Mouse (Mus musculus): ENCODE data around the gene Max.

Gene Max

DNA sequence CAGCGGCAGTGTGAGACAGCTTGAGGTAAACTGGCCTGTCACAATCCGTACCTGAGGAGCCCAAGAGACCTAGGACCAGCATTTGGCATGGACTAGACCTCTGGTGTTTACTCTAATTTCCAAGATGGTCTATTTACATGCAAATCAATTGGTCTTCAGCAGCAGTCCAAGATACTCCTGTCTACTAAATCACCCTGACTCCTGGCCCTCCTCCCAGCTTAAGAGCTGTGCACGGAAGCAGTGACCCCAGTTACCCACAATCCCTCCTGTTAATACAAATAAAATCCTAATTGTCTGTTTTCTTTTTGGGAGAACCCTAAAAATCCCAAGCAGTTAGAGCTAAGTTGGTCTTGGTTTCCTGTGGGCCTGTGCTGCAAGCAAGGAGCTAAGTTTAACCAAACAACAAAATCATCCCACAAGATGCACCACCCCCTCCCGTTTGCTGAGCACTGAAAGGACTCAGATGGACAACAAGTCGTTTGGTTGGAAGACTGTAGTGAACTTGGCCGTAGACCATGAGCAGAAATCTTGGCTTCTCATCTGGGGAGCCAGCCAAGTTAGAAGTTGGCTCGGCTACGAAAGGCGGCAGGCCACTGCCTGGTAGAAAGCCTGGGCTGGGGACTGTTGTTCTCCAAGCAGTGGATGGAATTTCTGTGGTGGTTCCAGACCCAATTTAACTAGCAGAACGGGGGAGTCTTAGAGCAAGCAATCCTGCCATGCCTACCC, 7.1 kb downstream of the Max start:
- no peak for DNase-seq (ENCODE audit: low spot score)

DNA sequence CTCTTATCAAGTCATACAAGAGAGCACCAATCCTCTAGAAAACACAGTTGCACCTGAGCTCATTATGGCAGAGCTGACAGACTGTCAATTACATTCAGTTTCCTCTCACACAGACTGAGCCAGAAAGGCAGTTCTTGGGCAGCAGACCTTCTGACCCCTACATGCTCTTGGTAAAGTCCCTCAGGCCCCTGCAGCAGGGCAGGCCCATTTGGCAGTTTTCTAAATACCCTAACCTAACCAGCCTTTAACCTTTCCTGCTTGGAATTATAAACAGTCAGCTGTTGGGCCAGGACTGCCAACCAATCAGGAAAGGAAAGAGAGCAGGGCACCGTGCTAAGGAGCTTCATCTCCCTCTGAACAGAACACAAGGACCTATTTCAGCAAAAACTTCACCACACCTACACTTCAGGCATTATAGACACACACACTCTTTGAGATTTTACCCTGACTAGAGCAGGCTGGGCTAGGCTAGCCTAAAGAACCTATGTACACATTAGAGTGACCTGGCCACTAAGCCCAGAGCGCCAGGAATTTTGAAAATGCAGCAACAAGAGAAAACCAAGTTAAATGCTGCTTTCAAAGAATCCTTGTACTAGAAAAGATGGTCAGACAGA, 8.1 kb downstream of the Max start:
- no peak for DNase-seq (ENCODE audit: low spot score)

DNA sequence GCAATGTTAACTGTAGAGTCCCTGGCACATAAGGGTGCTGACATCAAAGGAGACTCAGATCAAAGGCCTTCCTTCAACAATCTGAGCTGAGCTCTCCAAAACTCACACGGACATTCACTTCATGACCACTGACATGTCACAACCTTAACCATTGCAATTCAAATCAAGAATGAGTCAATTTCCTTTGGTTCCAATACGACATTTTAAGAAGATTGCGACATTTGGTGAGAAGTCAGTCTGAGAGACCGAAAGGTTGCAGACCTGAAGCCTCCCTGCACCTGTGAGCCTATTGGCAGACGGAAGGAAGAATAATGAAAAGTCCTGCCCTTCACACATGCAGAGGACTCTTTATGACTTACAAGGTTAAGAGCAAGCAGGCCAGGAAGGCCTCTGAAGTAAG, 11.7 kb downstream of the Max start:
- DNase-seq (ENCODE audit: low spot score) = no peak

DNA sequence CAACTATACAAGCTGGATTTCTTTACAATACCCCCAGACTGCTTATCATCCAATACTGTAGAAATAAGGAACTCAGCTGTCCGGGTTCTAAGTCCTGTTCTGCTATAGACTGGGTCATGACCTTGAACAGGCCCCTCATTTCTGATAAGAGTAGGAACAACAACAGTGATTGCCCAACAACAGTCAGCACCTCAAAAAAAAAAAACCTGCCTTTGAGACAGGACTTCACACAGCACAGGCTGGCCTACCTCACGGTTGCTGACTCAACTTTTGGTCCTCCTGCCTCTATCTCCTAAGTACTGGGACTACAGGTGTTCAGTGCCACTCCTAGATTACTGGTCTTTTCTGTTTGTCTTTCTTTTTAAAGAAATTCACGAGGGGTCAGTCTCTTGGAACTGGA, 13.2 kb downstream of the Max start:
- DNase-seq (ENCODE audit: low spot score) = no peak

DNA sequence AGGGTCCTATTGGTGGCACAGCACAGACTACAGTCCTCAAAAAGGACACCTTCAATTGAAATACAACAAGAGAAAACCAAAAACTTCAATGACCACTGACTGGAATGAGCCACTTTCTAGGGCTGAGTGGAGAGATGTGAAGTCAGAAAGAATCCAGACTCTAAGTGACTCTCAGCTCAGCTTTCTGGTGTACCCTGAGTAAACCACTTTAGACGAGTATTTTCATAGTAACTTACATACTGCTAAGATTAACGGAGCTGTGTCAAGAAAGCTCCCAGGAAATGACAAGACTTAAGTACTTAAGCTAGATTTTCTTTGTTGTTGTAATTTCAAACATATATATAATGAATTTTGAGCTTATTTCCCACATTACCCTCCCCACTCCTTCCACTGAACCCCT, 13.8 kb downstream of the Max start:
- no peak for DNase-seq (ENCODE audit: low spot score)

DNA sequence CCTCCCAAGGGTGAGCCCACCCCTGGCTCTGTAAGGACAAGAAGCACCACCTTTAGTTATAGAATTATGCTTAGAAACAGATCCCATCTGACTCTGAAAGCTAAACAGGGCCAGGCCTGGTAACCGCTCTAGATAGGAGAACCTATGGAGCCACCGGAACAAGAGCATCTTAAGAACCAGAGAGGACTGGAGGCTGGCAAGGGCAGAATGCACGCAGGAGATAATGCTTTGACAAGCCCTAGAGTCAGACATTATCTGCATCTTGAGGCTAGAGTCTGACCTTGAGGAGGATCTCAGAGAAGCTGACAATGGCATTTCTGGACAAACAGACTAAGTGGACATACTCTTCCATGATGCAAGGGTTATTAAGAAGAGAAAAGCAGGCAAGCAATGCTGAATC, 14.5 kb downstream of the Max start:
- DNase-seq (ENCODE audit: low spot score) = no peak

DNA sequence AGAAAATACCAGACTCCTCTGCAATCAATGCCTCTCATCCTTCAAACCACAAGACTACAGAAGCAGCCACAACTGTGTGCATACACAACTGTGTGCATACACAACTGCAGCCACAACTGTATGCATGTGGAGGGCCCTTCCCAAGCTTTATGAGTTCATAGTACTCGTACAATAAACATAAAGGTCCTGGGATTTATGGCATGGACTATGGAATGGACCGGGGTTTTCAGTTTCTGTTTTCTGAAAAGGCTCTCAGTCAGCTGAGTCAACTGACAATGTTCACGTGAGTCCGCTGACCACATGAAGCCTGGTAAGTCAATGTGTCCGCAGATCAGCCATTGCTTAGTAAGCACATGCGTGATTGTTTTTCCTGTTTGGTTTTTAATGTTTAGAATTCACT, 18.5 kb downstream of the Max start:
- DNase-seq (ENCODE audit: low spot score) = no peak

DNA sequence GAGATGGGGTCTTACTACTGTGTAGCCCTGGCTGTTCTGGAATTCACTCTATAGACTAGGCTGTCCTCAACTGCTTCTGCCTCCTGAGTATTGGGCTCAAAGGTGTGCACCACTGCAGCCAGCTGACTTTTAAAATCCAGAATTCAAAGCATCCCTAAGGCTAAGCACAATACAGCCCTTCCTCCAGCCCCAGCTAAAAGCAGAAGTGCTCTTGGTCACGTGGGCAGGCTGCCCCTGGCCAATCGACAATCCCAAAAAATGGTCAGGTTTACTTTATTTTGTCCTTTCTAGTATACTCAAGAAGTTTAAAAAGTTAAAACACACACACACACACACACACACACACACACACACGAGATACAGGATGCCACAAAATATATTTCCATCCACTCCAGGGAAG, 19.0 kb downstream of the Max start:
- DNase-seq (ENCODE audit: low spot score) = no peak

DNA sequence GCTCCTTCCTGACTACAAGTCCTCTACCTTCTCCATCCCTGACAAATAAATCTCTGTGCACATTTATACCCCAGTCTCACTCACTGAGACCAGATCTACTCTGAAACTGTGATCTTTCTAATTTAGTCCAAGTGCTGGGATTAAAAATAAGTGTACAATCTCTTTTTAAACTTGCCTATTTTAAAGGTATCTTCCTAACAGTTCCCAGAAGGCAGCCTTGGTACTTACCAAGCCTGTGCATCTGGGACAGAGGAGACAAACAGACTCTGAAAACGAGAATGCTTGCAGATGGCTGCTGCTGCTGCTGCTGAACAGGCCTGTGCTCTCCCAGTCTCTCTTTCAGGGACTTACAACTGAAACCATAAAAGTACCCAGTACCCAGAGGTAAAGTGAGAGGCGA, 19.5 kb downstream of the Max start:
- no peak for DNase-seq (ENCODE audit: low spot score)

DNA sequence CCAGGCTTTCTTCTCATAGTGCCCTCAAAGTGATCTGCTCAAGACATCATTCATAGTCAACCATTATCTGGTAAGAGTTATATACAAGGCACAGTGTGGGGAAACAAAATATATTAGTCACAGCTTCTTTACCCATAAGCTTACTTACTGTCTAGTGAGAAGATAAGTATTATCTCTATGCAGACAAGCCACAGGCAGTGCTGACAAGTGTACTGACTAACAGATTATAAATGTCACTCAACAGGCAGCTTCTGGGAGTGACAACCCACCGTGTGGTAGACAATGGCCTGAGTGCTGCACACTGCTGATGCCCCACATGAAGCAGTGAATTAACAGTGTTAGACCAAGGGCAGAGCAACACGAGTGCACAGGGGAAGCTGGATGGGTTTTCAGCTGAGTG, 20.5 kb downstream of the Max start:
- DNase-seq (ENCODE audit: low spot score) = no peak

DNA sequence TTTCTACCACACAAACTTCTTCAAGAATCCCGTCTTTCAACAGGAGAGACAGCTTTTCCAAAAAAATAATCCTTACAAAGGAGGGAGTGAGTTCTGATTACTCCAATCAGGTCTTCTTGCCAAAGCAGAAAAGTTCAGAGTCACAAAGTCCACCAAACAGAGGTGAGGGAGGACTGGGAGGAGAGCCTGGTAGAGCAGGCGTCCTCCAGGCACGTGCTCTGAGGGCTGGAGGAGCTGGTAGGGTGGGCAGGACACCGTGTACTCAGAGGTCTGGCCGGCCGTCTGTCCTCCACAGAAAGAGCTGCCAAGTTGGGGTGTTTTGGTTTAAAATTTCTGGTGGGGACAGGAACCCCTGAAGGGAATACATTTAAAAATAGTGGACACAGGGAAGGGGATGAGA, 24.0 kb downstream of the Max start:
- DNase-seq (ENCODE audit: low spot score) = no peak

DNA sequence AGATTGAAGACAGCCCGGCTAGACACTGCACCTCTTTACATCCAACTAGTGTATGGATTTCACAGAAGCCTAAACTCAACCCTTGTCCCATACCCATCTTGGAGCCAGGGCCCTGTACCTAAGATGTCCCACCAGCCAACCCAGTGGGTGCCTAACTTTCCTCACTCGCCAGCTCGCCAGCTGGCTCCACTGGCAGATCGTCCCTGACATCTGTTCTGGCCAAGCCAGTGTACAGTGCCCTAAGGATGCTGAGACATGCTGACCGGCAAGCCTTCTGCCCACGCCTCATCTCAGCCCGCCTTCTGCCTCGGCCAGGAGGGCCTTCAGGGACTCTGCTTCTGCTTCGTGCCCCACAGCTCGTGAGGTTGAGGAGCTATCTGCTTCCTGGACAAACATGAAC, 25.8 kb downstream of the Max start:
- DNase-seq (ENCODE audit: low spot score) = no peak

DNA sequence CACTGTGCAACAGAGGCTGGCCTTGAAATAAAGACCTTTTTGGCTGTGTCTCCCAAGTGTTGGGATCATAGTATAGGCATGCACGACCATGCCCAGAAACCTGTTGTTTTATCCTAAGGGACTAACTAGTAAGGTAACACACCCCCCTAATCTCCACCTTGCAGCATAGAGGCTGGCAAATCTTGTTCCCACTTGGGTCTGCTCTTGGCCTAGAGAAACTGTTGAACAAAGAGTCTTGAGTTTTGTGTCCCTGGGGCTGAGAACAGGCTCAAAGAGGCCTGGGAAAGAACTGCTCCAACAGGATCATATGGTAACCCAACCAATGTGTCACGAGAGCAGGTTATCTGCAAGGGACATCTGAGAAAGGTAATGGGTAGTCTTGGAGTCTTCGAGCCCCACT, 27.6 kb downstream of the Max start:
- DNase-seq (ENCODE audit: low spot score) = no peak

DNA sequence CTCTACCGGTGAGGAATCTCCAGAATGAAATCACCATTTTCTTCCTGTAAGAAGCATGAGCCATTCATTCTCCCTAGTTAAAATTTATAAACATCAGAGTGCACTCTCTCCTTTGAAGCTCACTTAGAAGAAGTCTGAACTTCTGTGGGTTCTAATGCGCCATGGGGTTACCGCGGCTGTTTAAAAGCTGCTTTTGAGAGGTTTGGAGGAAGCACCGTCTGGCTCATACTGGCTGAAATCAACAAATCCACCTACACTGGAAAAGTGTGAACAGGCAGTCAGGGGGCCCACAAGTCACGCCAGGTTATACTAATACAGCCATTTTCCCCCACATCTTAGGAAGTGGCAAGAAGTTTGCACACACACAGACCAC, 29.3 kb downstream of the Max start:
- no peak for DNase-seq (ENCODE audit: low spot score)

DNA sequence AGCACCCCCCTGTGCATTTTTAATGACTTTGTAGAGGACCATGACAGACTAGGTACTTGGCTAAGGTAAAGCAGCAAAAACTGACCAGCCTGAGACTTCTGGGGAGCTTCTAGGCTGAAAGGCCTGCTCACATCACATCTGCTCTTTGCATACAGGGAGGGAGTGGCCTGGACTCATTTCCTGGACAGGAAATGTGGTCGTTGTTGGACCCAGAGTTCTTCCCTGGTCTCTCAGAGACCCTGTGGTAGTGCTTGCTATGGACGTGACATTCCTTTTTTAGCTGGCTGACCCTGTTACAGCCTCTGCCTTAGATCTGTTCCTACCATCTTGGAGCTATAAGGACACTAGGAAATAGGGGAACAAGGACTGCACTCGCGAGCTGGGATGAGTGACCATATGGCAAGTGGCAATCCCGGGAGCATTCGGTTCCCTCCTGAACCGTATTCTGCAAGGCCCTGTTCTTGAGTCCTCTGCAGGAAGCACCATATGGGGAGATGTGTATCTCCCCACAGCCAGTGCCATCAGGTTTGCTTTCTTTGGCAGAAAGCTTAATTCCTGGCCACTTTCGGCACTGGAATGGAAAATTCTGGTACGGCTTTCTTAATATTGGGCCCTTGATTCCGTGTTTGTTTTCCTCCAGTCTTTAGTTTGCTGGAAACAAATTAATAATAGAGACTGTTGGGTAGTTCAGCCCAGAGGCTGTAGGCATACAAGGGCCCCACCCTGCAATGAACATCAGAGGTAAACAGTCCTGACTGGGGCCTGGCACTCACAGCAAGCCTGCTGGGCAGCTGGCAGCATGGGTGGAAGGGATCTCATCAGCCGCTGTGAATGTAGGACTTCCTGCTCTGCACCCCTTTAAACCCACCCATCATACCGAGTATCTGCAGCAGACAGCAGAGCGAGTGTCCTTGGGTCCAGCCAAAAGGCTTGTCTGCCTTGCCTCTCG, 30.0 kb downstream of the Max start:
- DNase-seq (ENCODE audit: low spot score) = no peak

DNA sequence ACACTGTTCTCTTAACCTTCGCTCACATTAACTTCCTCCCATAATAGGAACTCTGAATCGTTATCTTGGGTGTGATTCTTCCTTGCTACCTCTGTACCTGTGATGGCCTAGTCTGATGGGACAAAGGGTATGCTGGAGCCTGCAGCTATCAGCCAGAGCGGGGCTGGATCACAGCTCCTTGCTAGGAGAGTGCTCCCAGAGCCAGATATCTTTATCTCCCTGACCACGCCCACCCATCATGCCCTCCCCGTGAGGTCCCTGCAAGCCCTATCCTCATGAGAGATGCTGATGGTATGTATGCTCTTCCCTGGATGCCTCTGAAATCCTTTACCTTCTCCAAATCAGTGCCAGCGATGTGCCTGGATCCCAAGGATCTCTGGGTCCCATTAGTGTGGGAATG, 31.8 kb downstream of the Max start:
- no peak for DNase-seq (ENCODE audit: low spot score)

DNA sequence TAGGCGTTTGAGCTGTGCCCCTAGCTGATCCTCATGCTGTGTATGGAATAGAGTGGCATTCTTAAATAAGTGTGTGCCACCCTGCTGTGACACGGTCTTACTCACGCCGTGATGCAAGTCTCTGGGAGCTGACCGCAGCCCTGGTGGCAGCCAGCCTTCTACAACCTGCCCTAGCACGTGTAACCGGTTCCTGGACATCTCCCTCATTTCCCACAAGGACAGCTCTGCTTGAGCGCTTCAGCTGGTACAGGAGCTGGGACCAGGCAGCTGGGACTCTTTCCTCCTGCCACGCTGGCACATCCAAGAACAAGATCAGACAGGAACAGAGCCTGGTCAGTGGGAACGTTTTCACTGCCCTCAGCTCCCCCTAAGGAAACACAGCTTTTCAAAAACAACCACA, 34.5 kb downstream of the Max start:
- DNase-seq (ENCODE audit: low spot score) = no peak

DNA sequence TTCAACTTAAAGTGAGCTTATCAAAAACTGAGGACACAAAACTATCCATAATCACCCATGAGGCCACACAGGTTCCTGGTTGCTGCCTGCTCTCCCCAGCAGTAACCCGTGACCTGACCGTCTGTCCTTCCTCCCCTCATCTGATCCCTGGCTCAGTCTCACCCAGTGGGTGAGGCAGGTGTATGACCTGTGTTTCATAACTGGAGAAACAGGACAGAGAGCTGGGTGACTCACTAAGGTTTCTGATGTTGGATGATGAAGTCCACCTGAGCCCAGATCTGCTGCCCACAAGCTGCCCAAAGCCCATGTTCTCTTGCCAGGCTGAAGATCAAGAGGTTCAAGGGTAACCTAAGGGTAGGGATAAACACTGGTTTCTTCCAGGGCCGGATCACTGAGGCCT, 35.0 kb downstream of the Max start:
- no peak for DNase-seq (ENCODE audit: low spot score)

DNA sequence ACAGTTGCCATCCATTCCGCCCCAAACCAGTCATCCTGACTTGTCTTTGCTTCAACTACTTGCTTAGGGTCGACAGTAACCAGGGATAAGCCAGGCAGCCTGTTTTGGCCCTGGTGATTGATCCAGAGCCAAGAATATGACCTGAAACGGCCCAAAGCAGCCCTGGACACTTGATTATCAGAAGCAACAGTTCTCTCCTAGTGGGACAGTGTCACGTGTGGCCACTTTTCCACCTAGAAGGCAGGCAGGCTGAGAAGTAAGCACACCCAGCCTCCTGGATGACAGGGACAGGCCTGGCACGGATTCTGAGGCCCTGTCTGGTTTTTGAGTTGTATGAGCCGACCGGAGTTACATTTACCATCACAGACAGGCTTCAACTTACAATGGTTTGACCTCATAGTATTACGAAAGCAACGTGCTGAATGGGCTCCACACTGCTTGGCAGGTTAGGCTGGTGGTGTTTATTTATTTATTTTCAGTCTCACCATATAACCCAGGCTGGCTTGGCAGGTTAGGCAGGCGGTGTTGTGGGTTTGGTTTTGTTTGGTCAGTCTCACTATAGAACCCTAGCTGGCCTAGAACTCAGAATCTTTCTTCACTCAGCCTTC, 35.6 kb downstream of the Max start:
- no peak for DNase-seq (ENCODE audit: low spot score)

DNA sequence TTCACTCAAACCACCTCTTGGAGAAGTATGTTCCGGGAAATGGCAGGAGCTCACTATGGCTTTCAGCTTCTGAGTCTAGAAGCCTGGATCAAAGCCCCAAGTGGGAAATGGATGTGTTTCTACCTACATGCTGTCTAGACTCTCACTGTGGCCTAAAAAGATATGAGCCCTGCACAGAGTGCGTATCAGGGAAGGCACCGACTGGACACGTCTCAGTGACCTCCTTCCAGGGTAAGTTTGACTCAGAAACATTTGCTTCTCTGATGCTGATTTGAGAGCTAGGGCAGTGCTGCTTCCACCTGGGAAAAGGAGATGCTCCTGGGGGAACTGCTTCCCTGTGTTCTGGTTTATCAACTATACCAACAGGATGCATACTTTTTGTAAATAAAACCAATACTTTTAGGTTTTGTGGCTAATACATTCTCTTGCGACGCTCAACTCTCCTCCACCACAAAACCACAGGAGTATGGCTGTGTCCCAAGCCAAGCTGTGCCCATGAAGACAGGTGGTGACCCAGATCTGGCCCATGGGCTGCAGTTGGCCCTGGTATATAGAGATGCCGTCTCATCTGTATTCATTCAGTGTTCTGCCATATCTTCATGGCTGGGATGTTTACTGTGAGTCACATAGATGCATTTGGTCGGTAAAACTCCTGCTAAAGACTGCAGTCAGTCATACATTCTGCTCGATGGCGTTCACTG, 36.9 kb downstream of the Max start:
- DNase-seq (ENCODE audit: low spot score) = no peak

DNA sequence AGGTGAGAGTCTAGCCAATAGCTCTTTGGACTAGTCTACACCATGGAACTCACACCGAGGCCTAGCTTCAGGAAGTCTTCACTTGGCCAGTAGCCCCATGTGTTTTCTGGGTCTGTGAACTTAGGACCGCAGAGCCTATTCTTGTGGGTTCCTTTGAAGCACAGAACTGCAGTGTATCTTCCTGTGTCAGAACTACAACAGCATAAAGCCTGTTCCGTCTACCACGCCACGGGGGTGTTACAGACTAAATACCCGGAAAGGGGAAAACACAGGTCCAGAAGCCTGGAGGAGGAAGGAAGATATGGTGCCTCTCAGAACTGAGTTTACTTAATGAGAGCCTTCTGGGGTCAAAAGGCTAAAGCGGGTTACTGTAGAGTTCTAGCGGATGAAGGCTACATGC, 38.9 kb downstream of the Max start:
- DNase-seq (ENCODE audit: low spot score) = no peak

DNA sequence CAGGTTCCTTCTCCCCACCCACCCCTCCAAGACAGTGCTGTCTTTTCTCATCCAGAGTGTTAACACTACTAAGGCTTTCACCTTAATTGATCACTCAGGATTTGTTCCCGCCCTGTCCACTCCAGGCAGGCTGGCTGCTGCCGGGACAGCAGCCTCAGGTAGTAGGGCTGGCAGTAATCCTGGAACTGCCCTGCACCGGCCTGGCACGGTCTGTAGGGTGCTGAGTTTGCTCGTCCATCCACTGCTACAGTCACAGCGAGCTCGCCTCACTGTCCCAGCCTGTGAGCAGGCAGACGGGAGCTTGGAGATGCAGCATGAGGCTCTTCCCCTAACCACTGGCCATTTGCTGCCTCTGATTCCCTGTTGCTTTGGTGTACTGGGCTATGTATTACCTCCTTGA, 41.0 kb downstream of the Max start:
- no peak for DNase-seq (ENCODE audit: low spot score)

Measured in embryo, embryonic 10.5 days (tissue).